Mouse (Mus musculus): ENCODE data around the gene Acadl. TPM values are rescaled to one million over a fixed set of nuclear protein-coding genes. Genes with fewer than 3 reads are reported as not detected.

The Acadl gene
- polyA plus RNA-seq (2016; fragmentation: Nextera tagmentation; extraction: Ambion mirVana): 61.0 and 67.3 TPM in 2 replicates

GRCm38 (mm10) chr1:66862712-66863511 lies at the start of gene Acadl:
Acadl (minus strand) TSS chr1:66863277.
- Histone ChIP-seq H3K4me3 (peak within 1 kb of the TSS; percentile 67), H3K4me1 (peaks cover 11% of the 10 kb centered on the region), H3K27ac (peak within 1 kb of the TSS; percentile 52; the same call in 1 of the 2 replicates), H3K36me3 (no peaks in the 10 kb centered on the region; the same call in 1 of the 2 replicates), H3K9ac (peak within 1 kb of the TSS; percentile 78), H3K4me2 (replicated peaks) (peak within 1 kb of the TSS; percentile 79), H3K27me3 (no peaks in the 10 kb centered on the region), H3K9me3 (replicated peaks) (no peaks in the 10 kb centered on the region; the same call in 1 of the 2 replicates)
- peak; percentile 87 for ATAC-seq (ENCODE audit: low FRiP score)
- WGBS: under 1% methylated on average over 73 of the region's 85 CpGs

- H3K36me3 ChIP-seq: no peaks in the 10 kb centered on the region
- no peak for ATAC-seq (ENCODE audit: low FRiP score)
- H3K27ac ChIP-seq: no peak overlapping the region
- 90% methylated on average over 1 of the region's 1 CpGs for WGBS
- H3K9me3 ChIP-seq (replicated peaks): no peaks in the 10 kb centered on the region
- H3K27me3 ChIP-seq: no peaks in the 10 kb centered on the region
- no peak overlapping the region for H3K4me3 ChIP-seq
- peaks cover 4% of the 10 kb centered on the region; the same call in 1 of the 2 replicates for H3K4me1 ChIP-seq
- no peak overlapping the region for H3K9ac ChIP-seq
- H3K4me2 ChIP-seq (replicated peaks): no peak overlapping the region
Observed at GRCm38 (mm10) chr1:66912305-66912704, 49.2 kb upstream of the Acadl start.

GRCm38 (mm10) chr1:66902566-66902965 lies 39.5 kb upstream of the Acadl start:
- no peaks in the 10 kb centered on the region for H3K36me3 ChIP-seq
- no peak overlapping the region for H3K4me3 ChIP-seq
- H3K9ac ChIP-seq: no peak overlapping the region
- 91% methylated on average over 3 of the region's 3 CpGs for whole genome bisulfite sequencing
- no peak for ATAC-seq (ENCODE audit: low FRiP score)
- H3K4me2 ChIP-seq (replicated peaks): no peak overlapping the region
- H3K27me3 ChIP-seq: no peaks in the 10 kb centered on the region
- no peak overlapping the region for H3K27ac ChIP-seq
- no peaks in the 10 kb centered on the region for H3K4me1 ChIP-seq
- H3K9me3 ChIP-seq (replicated peaks): no peaks in the 10 kb centered on the region

GRCm38 (mm10) chr1:66900946-66901345 lies 37.9 kb upstream of the Acadl start:
- H3K27ac ChIP-seq: no peak overlapping the region
- H3K27me3 ChIP-seq: no peaks in the 10 kb centered on the region
- H3K9ac ChIP-seq: no peak overlapping the region
- no peaks in the 10 kb centered on the region for H3K36me3 ChIP-seq
- no peak overlapping the region for H3K4me2 ChIP-seq (replicated peaks)
- H3K9me3 ChIP-seq (replicated peaks): no peaks in the 10 kb centered on the region
- ATAC-seq (ENCODE audit: low FRiP score): no peak
- no peak overlapping the region for H3K4me3 ChIP-seq
- 98% methylated on average over 4 of the region's 4 CpGs for whole genome bisulfite sequencing
- H3K4me1 ChIP-seq: peaks cover 5% of the 10 kb centered on the region; the same call in 1 of the 2 replicates

- H3K4me3 ChIP-seq: no peak overlapping the region
- H3K27ac ChIP-seq: no peak overlapping the region
- no peaks in the 10 kb centered on the region for H3K36me3 ChIP-seq
- H3K9ac ChIP-seq: no peak overlapping the region
- no peak overlapping the region for H3K4me2 ChIP-seq (replicated peaks)
- H3K4me1 ChIP-seq: peaks cover 6% of the 10 kb centered on the region; the same call in 1 of the 2 replicates
- no peaks in the 10 kb centered on the region for H3K27me3 ChIP-seq
- no peak for ATAC-seq (ENCODE audit: low FRiP score)
- H3K9me3 ChIP-seq (replicated peaks): no peaks in the 10 kb centered on the region
- 76% methylated on average over 7 of the region's 7 CpGs for WGBS
Observed at GRCm38 (mm10) chr1:66898261-66898660, 35.2 kb upstream of the Acadl start.

GRCm38 (mm10) chr1:66896556-66896955 lies 33.5 kb upstream of the Acadl start:
- H3K27ac ChIP-seq: peak overlapping the region; percentile 67
- 56% methylated on average over 5 of the region's 5 CpGs for WGBS
- peak overlapping the region; percentile 27 for H3K4me2 ChIP-seq (replicated peaks)
- H3K4me1 ChIP-seq: peaks cover 6% of the 10 kb centered on the region; the same call in 1 of the 2 replicates
- H3K27me3 ChIP-seq: no peaks in the 10 kb centered on the region
- H3K9ac ChIP-seq: 0 out of 2 replicates have a peak overlapping the region, but pooled peaks have one; percentile 32
- peak; percentile 51 for ATAC-seq (ENCODE audit: low FRiP score)
- H3K4me3 ChIP-seq: no peak overlapping the region
- no peaks in the 10 kb centered on the region for H3K36me3 ChIP-seq
- no peaks in the 10 kb centered on the region for H3K9me3 ChIP-seq (replicated peaks)

- peak overlapping the region; percentile 67 for H3K27ac ChIP-seq
- WGBS: 44% methylated on average over 5 of the region's 5 CpGs
Observed at GRCm38 (mm10) chr1:66896125-66896524, 33.0 kb upstream of the Acadl start.

GRCm38 (mm10) chr1:66895837-66896118 lies 32.7 kb upstream of the Acadl start:
- Histone ChIP-seq H3K27ac (0 out of 2 replicates have a peak overlapping the region, but pooled peaks have one; percentile 67), H3K4me2 (replicated peaks) (no peak overlapping the region), H3K27me3 (no peaks in the 10 kb centered on the region), H3K9ac (no peak overlapping the region), H3K4me1 (peaks cover 6% of the 10 kb centered on the region; the same call in 1 of the 2 replicates), H3K4me3 (no peak overlapping the region), H3K36me3 (no peaks in the 10 kb centered on the region), H3K9me3 (replicated peaks) (no peaks in the 10 kb centered on the region)
- peak; percentile 83 for ATAC-seq (ENCODE audit: low FRiP score)

More at GRCm38 (mm10) chr1:66896125-66896524, 33.0 kb upstream of the Acadl start:
- 0 out of 2 replicates have a peak overlapping the region, but pooled peaks have one; percentile 32 for H3K9ac ChIP-seq
- no peaks in the 10 kb centered on the region for H3K27me3 ChIP-seq
- ATAC-seq (ENCODE audit: low FRiP score): peak; percentile 80
- H3K4me2 ChIP-seq (replicated peaks): peak overlapping the region; percentile 27
- H3K4me1 ChIP-seq: peaks cover 6% of the 10 kb centered on the region; the same call in 1 of the 2 replicates
- H3K4me3 ChIP-seq: no peak overlapping the region
- no peaks in the 10 kb centered on the region for H3K36me3 ChIP-seq
- no peaks in the 10 kb centered on the region for H3K9me3 ChIP-seq (replicated peaks)

- H3K4me2 ChIP-seq (replicated peaks): no peak overlapping the region
- WGBS: 89% methylated on average over 6 of the region's 6 CpGs
- ATAC-seq (ENCODE audit: low FRiP score): 0 out of 2 replicates have a peak, but pooled peaks have one; percentile 2
- no peaks in the 10 kb centered on the region for H3K27me3 ChIP-seq
- no peak overlapping the region for H3K4me3 ChIP-seq
- no peaks in the 10 kb centered on the region for H3K9me3 ChIP-seq (replicated peaks)
- peaks cover 6% of the 10 kb centered on the region; the same call in 1 of the 2 replicates for H3K4me1 ChIP-seq
- H3K27ac ChIP-seq: no peak overlapping the region
- H3K9ac ChIP-seq: no peak overlapping the region
- no peaks in the 10 kb centered on the region for H3K36me3 ChIP-seq
Observed at GRCm38 (mm10) chr1:66895093-66895836, 32.2 kb upstream of the Acadl start.

- H3K9ac ChIP-seq: no peak overlapping the region
- WGBS: 96% methylated on average over 1 of the region's 1 CpGs
- H3K4me1 ChIP-seq: no peaks in the 10 kb centered on the region
- no peak overlapping the region for H3K27ac ChIP-seq
- ATAC-seq (ENCODE audit: low FRiP score): no peak
- H3K27me3 ChIP-seq: no peaks in the 10 kb centered on the region
- H3K4me2 ChIP-seq (replicated peaks): no peak overlapping the region
- H3K36me3 ChIP-seq: no peaks in the 10 kb centered on the region
- H3K4me3 ChIP-seq: no peak overlapping the region
- H3K9me3 ChIP-seq (replicated peaks): no peaks in the 10 kb centered on the region
Observed at GRCm38 (mm10) chr1:66887175-66887574, 24.1 kb upstream of the Acadl start.

- ATAC-seq (ENCODE audit: low FRiP score): no peak
- no peaks in the 10 kb centered on the region for H3K27me3 ChIP-seq
- H3K9ac ChIP-seq: no peak overlapping the region
- peaks cover 8% of the 10 kb centered on the region; the same call in 1 of the 2 replicates for H3K9me3 ChIP-seq (replicated peaks)
- H3K36me3 ChIP-seq: no peaks in the 10 kb centered on the region
- 90% methylated on average over 2 of the region's 2 CpGs for WGBS
- no peaks in the 10 kb centered on the region for H3K4me1 ChIP-seq
- H3K4me2 ChIP-seq (replicated peaks): no peak overlapping the region
- no peak overlapping the region for H3K27ac ChIP-seq
- no peak overlapping the region for H3K4me3 ChIP-seq
Observed at GRCm38 (mm10) chr1:66880217-66880616, 17.1 kb upstream of the Acadl start.

- 93% methylated on average over 6 of the region's 6 CpGs for whole genome bisulfite sequencing
- no peak overlapping the region for H3K9ac ChIP-seq
- peaks cover 8% of the 10 kb centered on the region; the same call in 1 of the 2 replicates for H3K9me3 ChIP-seq (replicated peaks)
- no peak overlapping the region for H3K4me2 ChIP-seq (replicated peaks)
- ATAC-seq (ENCODE audit: low FRiP score): no peak
- H3K27me3 ChIP-seq: no peaks in the 10 kb centered on the region
- H3K4me1 ChIP-seq: no peaks in the 10 kb centered on the region
- H3K27ac ChIP-seq: no peak overlapping the region
- H3K4me3 ChIP-seq: no peak overlapping the region
- H3K36me3 ChIP-seq: no peaks in the 10 kb centered on the region
Observed at GRCm38 (mm10) chr1:66874740-66875139, 11.7 kb upstream of the Acadl start.

Data from hindbrain, embryonic 12.5 days (tissue).